Mouse (Mus musculus): ENCODE data around the gene Amot.
A peak's percentile ranks its signal among the peaks of the same experiment; 100 is the strongest.

Gene Amot

GRCm38 (mm10) chrX:145482383-145482782 is 22.6 kb downstream of the Amot start:
- DNase-seq (ENCODE audit: low spot score): peak; percentile 7

- DNase-seq (ENCODE audit: low spot score): no peak
Measured at GRCm38 (mm10) chrX:145479942-145480341, 25.0 kb downstream of the Amot start.

- no peak for DNase-seq (ENCODE audit: low spot score)
Measured at GRCm38 (mm10) chrX:145477725-145478194, 27.2 kb downstream of the Amot start.

- no peak for DNase-seq (ENCODE audit: low spot score)
Measured at GRCm38 (mm10) chrX:145477003-145477724, 27.8 kb downstream of the Amot start.

GRCm38 (mm10) chrX:145468264-145468663 is 36.7 kb downstream of the Amot start:
- no peak for DNase-seq (ENCODE audit: low spot score)

- DNase-seq (ENCODE audit: low spot score): no peak
Measured at GRCm38 (mm10) chrX:145463524-145463923, 41.5 kb downstream of the Amot start.

- DNase-seq (ENCODE audit: low spot score): no peak
Measured at GRCm38 (mm10) chrX:145461339-145461738, 43.6 kb downstream of the Amot start.

- no peak for DNase-seq (ENCODE audit: low spot score)
Measured at GRCm38 (mm10) chrX:145456251-145456650, 48.7 kb downstream of the Amot start.

- no peak for DNase-seq (ENCODE audit: low spot score)
Measured at GRCm38 (mm10) chrX:145455629-145456028, 49.4 kb downstream of the Amot start.

GRCm38 (mm10) chrX:145454828-145455227 is 50.2 kb downstream of the Amot start:
- DNase-seq (ENCODE audit: low spot score): no peak

GRCm38 (mm10) chrX:145441526-145441925 is 63.5 kb downstream of the Amot start:
- no peak for DNase-seq (ENCODE audit: low spot score)

- no peak for DNase-seq (ENCODE audit: low spot score)
Measured at GRCm38 (mm10) chrX:145433652-145434051, 71.3 kb downstream of the Amot start.

GRCm38 (mm10) chrX:145430836-145431570 is 74.0 kb downstream of the Amot start:
- no peak for DNase-seq (ENCODE audit: low spot score)

GRCm38 (mm10) chrX:145428811-145429210 is 76.2 kb downstream of the Amot start:
- no peak for DNase-seq (ENCODE audit: low spot score)

GRCm38 (mm10) chrX:145424026-145424425 is 81.0 kb downstream of the Amot start:
- DNase-seq (ENCODE audit: low spot score): no peak

GRCm38 (mm10) chrX:145414319-145414718 is 90.7 kb downstream of the Amot start:
- DNase-seq (ENCODE audit: low spot score): no peak

GRCm38 (mm10) chrX:145411425-145411824 is 93.6 kb downstream of the Amot start:
- DNase-seq (ENCODE audit: low spot score): no peak

- DNase-seq (ENCODE audit: low spot score): no peak
Measured at GRCm38 (mm10) chrX:145406052-145406451, 98.9 kb downstream of the Amot start.

GRCm38 (mm10) chrX:145401926-145402325 is 103.1 kb downstream of the Amot start:
- DNase-seq (ENCODE audit: low spot score): no peak

GRCm38 (mm10) chrX:145399236-145399635 is 105.7 kb downstream of the Amot start:
- DNase-seq (ENCODE audit: low spot score): no peak
